Mouse (Mus musculus) kidney, adult 2 months (tissue): Measurements from ENCODE around the gene Igf2.

ENCODE experiments used
- CTCF ChIP-seq: fragments of 200-500 bp; conservative IDR thresholded peaks from 2 replicates; pipeline ENCODE4 v1.5.1; 2011; ENCODE audit warnings: low read depth, mild to moderate bottlenecking, control low read depth, low read length, moderate library complexity, mixed read lengths; ENCODE audit not compliant: insufficient read depth, insufficient read length
- POLR2A ChIP-seq: fragments of 200-500 bp; IDR thresholded peaks from one replicate; pipeline ENCODE4 v1.6.1; 2011; ENCODE audit warnings: low read depth, low read length, control low read depth

DNA sequence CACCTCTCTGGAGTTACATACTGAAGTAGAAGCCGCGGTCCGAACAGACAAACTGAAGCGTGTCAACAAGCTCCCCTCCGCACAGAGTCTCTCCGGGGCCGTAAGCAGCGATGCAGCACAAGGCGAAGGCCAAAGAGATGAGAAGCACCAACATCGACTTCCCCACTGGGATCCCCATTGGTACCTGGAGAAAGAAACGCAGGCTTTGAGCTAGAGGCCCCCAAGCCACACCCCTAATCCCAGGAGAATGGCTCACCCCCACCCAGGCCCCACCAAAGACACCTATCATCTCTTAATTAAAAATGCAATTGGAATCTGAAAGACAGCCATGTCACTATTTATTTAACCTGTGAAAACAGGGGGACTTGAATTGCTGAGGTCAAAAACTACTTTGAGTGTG lies 11.0 kb downstream of the Igf2 start:
- TF ChIP-seq POLR2A (no peak), CTCF (no peak)
